Mouse (Mus musculus): ENCODE measurements around the gene Ces3b. TPM values are rescaled to one million over a fixed set of nuclear protein-coding genes. Genes with fewer than 3 reads are reported as not detected.
A peak's percentile ranks its signal among the peaks of the same experiment; 100 is the strongest.
"Not testable (repeated sequence)": the region's sequence is repeated elsewhere in the genome, so short reads cannot be mapped to it uniquely, and the experiment has no call there.

The Ces3b gene
- not detected in 2 replicates for polyA plus RNA-seq (2014; fragmentation: Nextera tagmentation; extraction: Ambion mirVana)

GRCm38 (mm10) chr8:105083449-105084050, at the start of gene Ces3b:
Ces3b (plus strand) TSS chr8:105083753.
- Histone ChIP-seq H3K27me3 (replicated peaks; ENCODE audit: control insufficient read depth, insufficient read depth, low read length) (no peaks in the 10 kb centered on the region), H3K9ac (ENCODE audit: low read depth, low read length) (no peak within 1 kb of the TSS), H3K9me3 (ENCODE audit: control insufficient read depth, low read length) (no peaks in the 10 kb centered on the region), H3K36me3 (ENCODE audit: control insufficient read depth, insufficient read depth, low read length) (no peaks in the 10 kb centered on the region), H3K4me3 (ENCODE audit: low read depth, low read length) (no peak within 1 kb of the TSS), H3K4me2 (no peak within 1 kb of the TSS), H3K4me1 (replicated peaks; ENCODE audit: control insufficient read depth, insufficient read depth, low read length) (no peaks in the 10 kb centered on the region), H3K27ac (ENCODE audit: low read depth, low read length) (no peak within 1 kb of the TSS)
- ATAC-seq (replicated peaks; ENCODE audit: low FRiP score), result no peak
- WGBS, result 64% methylated on average over 7 of the region's 7 CpGs
- DNase-seq (ENCODE audit: low spot score), result no peak

GRCm38 (mm10) chr8:105043510-105043909, 40.0 kb upstream of the Ces3b start:
- Histone ChIP-seq H3K9ac (ENCODE audit: low read depth, low read length) (no peak overlapping the region), H3K9me3 (ENCODE audit: control insufficient read depth, low read length) (no peaks in the 10 kb centered on the region), H3K27ac (ENCODE audit: low read depth, low read length) (no peak overlapping the region), H3K36me3 (ENCODE audit: control insufficient read depth, insufficient read depth, low read length) (no peaks in the 10 kb centered on the region), H3K4me2 (no peak overlapping the region), H3K4me1 (replicated peaks; ENCODE audit: control insufficient read depth, insufficient read depth, low read length) (no peaks in the 10 kb centered on the region), H3K4me3 (ENCODE audit: low read depth, low read length) (no peak overlapping the region), H3K27me3 (replicated peaks; ENCODE audit: control insufficient read depth, insufficient read depth, low read length) (no peaks in the 10 kb centered on the region)
- WGBS, result 67% methylated on average over 1 of the region's 1 CpGs
- DNase-seq (ENCODE audit: low spot score) (no peak), ATAC-seq (replicated peaks; ENCODE audit: low FRiP score) (no peak)

GRCm38 (mm10) chr8:105045824-105046401, 37.6 kb upstream of the Ces3b start:
- no peaks in the 10 kb centered on the region for H3K27me3 ChIP-seq (replicated peaks; ENCODE audit: control insufficient read depth, insufficient read depth, low read length)
- no peaks in the 10 kb centered on the region for H3K9me3 ChIP-seq (ENCODE audit: control insufficient read depth, low read length)
- DNase-seq (ENCODE audit: low spot score) (no peak), ATAC-seq (replicated peaks; ENCODE audit: low FRiP score) (no peak)
- no peak overlapping the region for H3K4me3 ChIP-seq (ENCODE audit: low read depth, low read length)
- no peaks in the 10 kb centered on the region for H3K4me1 ChIP-seq (replicated peaks; ENCODE audit: control insufficient read depth, insufficient read depth, low read length)
- H3K27ac ChIP-seq (ENCODE audit: low read depth, low read length), result no peak overlapping the region
- H3K9ac ChIP-seq (ENCODE audit: low read depth, low read length), result no peak overlapping the region
- no peak overlapping the region for H3K4me2 ChIP-seq
- WGBS, result 64% methylated on average over 3 of the region's 3 CpGs
- H3K36me3 ChIP-seq (ENCODE audit: control insufficient read depth, insufficient read depth, low read length), result no peaks in the 10 kb centered on the region

GRCm38 (mm10) chr8:105048371-105048854, 35.1 kb upstream of the Ces3b start, which contains the start of gene Ces3a:
Ces3a (plus strand) TSS chr8:105048601.
- H3K27me3 ChIP-seq (replicated peaks; ENCODE audit: control insufficient read depth, insufficient read depth, low read length), result no peaks in the 10 kb centered on the region
- H3K36me3 ChIP-seq (ENCODE audit: control insufficient read depth, insufficient read depth, low read length), result no peaks in the 10 kb centered on the region
- no peak for DNase-seq (ENCODE audit: low spot score)
- H3K27ac ChIP-seq (ENCODE audit: low read depth, low read length), result no peak within 1 kb of the TSS
- H3K4me3 ChIP-seq (ENCODE audit: low read depth, low read length), result no peak within 1 kb of the TSS
- no peak for ATAC-seq (replicated peaks; ENCODE audit: low FRiP score)
- 70% methylated on average over 3 of the region's 3 CpGs for WGBS
- H3K4me2 ChIP-seq, result no peak within 1 kb of the TSS
- no peaks in the 10 kb centered on the region for H3K9me3 ChIP-seq (ENCODE audit: control insufficient read depth, low read length)
- no peaks in the 10 kb centered on the region for H3K4me1 ChIP-seq (replicated peaks; ENCODE audit: control insufficient read depth, insufficient read depth, low read length)
- H3K9ac ChIP-seq (ENCODE audit: low read depth, low read length), result no peak within 1 kb of the TSS

- whole genome bisulfite sequencing, result 94% methylated on average over 4 of the region's 4 CpGs
- no peak overlapping the region for H3K27ac ChIP-seq (ENCODE audit: low read depth, low read length)
- H3K9ac ChIP-seq (ENCODE audit: low read depth, low read length), result no peak overlapping the region
- no peak overlapping the region for H3K4me3 ChIP-seq (ENCODE audit: low read depth, low read length)
- ATAC-seq (replicated peaks; ENCODE audit: low FRiP score) (no peak), DNase-seq (ENCODE audit: low spot score) (no peak)
- no peak overlapping the region for H3K4me2 ChIP-seq
- no peaks in the 10 kb centered on the region for H3K27me3 ChIP-seq (replicated peaks; ENCODE audit: control insufficient read depth, insufficient read depth, low read length)
- no peaks in the 10 kb centered on the region for H3K9me3 ChIP-seq (ENCODE audit: control insufficient read depth, low read length)
- H3K4me1 ChIP-seq (replicated peaks; ENCODE audit: control insufficient read depth, insufficient read depth, low read length), result no peaks in the 10 kb centered on the region
- no peaks in the 10 kb centered on the region for H3K36me3 ChIP-seq (ENCODE audit: control insufficient read depth, insufficient read depth, low read length)
Observed at GRCm38 (mm10) chr8:105056211-105056610, 27.3 kb upstream of the Ces3b start.

GRCm38 (mm10) chr8:105060056-105060455, 23.5 kb upstream of the Ces3b start:
- no peak overlapping the region for H3K9ac ChIP-seq (ENCODE audit: low read depth, low read length)
- no peak for ATAC-seq (replicated peaks; ENCODE audit: low FRiP score)
- no peaks in the 10 kb centered on the region for H3K4me1 ChIP-seq (replicated peaks; ENCODE audit: control insufficient read depth, insufficient read depth, low read length)
- no peak overlapping the region for H3K4me2 ChIP-seq
- no peaks in the 10 kb centered on the region for H3K9me3 ChIP-seq (ENCODE audit: control insufficient read depth, low read length)
- H3K36me3 ChIP-seq (ENCODE audit: control insufficient read depth, insufficient read depth, low read length), result no peaks in the 10 kb centered on the region
- no peak for DNase-seq (ENCODE audit: low spot score)
- H3K4me3 ChIP-seq (ENCODE audit: low read depth, low read length), result no peak overlapping the region
- H3K27ac ChIP-seq (ENCODE audit: low read depth, low read length), result no peak overlapping the region
- no peaks in the 10 kb centered on the region for H3K27me3 ChIP-seq (replicated peaks; ENCODE audit: control insufficient read depth, insufficient read depth, low read length)

GRCm38 (mm10) chr8:105066761-105067160, 16.8 kb upstream of the Ces3b start:
- no peak overlapping the region for H3K4me3 ChIP-seq (ENCODE audit: low read depth, low read length)
- no peaks in the 10 kb centered on the region for H3K9me3 ChIP-seq (ENCODE audit: control insufficient read depth, low read length)
- no peaks in the 10 kb centered on the region for H3K4me1 ChIP-seq (replicated peaks; ENCODE audit: control insufficient read depth, insufficient read depth, low read length)
- no peak overlapping the region for H3K4me2 ChIP-seq
- ATAC-seq (replicated peaks; ENCODE audit: low FRiP score) (no peak), DNase-seq (ENCODE audit: low spot score) (peak; percentile 34)
- H3K9ac ChIP-seq (ENCODE audit: low read depth, low read length), result no peak overlapping the region
- no peaks in the 10 kb centered on the region for H3K27me3 ChIP-seq (replicated peaks; ENCODE audit: control insufficient read depth, insufficient read depth, low read length)
- no peak overlapping the region for H3K27ac ChIP-seq (ENCODE audit: low read depth, low read length)
- H3K36me3 ChIP-seq (ENCODE audit: control insufficient read depth, insufficient read depth, low read length), result no peaks in the 10 kb centered on the region
- 6% methylated on average over 1 of the region's 1 CpGs for WGBS

- H3K27me3 ChIP-seq (replicated peaks; ENCODE audit: control insufficient read depth, insufficient read depth, low read length); H3K9me3 ChIP-seq (ENCODE audit: control insufficient read depth, low read length); H3K36me3 ChIP-seq (ENCODE audit: control insufficient read depth, insufficient read depth, low read length); H3K4me3 ChIP-seq (ENCODE audit: low read depth, low read length); DNase-seq (ENCODE audit: low spot score); H3K4me2 ChIP-seq; H3K27ac ChIP-seq (ENCODE audit: low read depth, low read length); H3K9ac ChIP-seq (ENCODE audit: low read depth, low read length); H3K4me1 ChIP-seq (replicated peaks; ENCODE audit: control insufficient read depth, insufficient read depth, low read length); ATAC-seq (replicated peaks; ENCODE audit: low FRiP score): not testable (repeated sequence)
- WGBS, result 56% methylated on average over 7 of the region's 7 CpGs
Observed at GRCm38 (mm10) chr8:105067905-105068304, 15.6 kb upstream of the Ces3b start.

GRCm38 (mm10) chr8:105068971-105069370, 14.6 kb upstream of the Ces3b start:
- Histone ChIP-seq H3K27ac (ENCODE audit: low read depth, low read length) (no peak overlapping the region), H3K4me1 (replicated peaks; ENCODE audit: control insufficient read depth, insufficient read depth, low read length) (no peaks in the 10 kb centered on the region), H3K4me3 (ENCODE audit: low read depth, low read length) (no peak overlapping the region), H3K36me3 (ENCODE audit: control insufficient read depth, insufficient read depth, low read length) (no peaks in the 10 kb centered on the region), H3K9ac (ENCODE audit: low read depth, low read length) (no peak overlapping the region), H3K9me3 (ENCODE audit: control insufficient read depth, low read length) (no peaks in the 10 kb centered on the region), H3K4me2 (no peak overlapping the region), H3K27me3 (replicated peaks; ENCODE audit: control insufficient read depth, insufficient read depth, low read length) (no peaks in the 10 kb centered on the region)
- DNase-seq (ENCODE audit: low spot score), result no peak
- no peak for ATAC-seq (replicated peaks; ENCODE audit: low FRiP score)
